Mouse (Mus musculus): ENCODE measurements around the gene Fmo5. TPM values are rescaled to one million over a fixed set of nuclear protein-coding genes. Genes with fewer than 3 reads are reported as not detected.

Fmo5 gene
- polyA plus RNA-seq, 1 experiment from 2014 or later, result 13.1 TPM

DNA sequence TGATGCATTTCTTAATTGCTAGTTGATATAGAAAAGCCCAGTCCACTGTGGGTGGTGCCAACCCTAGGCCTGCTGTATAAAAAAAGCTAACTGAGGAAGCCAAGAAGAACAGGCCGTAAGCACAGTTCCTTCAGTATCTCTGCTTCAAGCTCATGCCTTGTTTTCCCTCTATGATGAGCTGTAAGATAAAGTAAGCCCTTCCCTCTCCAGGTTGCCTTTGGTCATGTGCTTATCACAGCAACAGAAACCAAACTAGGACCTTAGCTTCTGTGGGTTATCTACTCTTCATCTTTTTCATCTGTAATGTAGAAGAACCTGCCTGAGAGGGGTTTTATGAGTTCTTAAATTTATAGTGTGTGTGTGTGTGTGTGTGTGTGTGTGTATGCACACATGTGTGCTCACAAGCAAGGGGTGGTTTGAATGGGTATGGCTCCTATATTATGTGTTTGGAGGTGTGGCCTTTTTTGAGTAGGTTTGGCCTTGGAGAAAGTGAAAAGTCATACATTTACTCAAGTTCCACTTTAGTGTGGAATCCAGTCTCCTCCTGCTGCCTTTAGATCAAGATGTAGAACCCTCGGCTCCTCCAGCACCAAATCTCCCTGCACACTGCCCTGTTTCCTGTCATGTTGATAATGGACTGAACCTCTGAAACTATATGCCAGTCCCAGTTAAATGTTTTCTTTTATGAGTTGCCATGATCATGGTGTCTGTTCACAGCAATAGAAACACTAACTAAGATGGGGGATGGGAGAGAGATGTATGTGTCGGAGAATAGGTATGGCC is 28.4 kb upstream of the Fmo5 start:
- Histone ChIP-seq H3K9me3 (ENCODE audit: control insufficient read depth, low read length) (no peaks in the 10 kb centered on the region), H3K27ac (ENCODE audit: low read depth) (no peak overlapping the region), H3K36me3 (ENCODE audit: control insufficient read depth, insufficient read depth, low read length) (peaks cover 13% of the 10 kb centered on the region; the same call in 1 of the 2 replicates), H3K4me3 (ENCODE audit: low read depth, low read length) (no peak overlapping the region), H3K4me2 (ENCODE audit: low read length) (no peak overlapping the region), H3K4me1 (replicated peaks; ENCODE audit: control insufficient read depth, insufficient read depth, low read length) (no peaks in the 10 kb centered on the region), H3K9ac (ENCODE audit: low read length) (no peak overlapping the region), H3K27me3 (replicated peaks; ENCODE audit: control insufficient read depth, insufficient read depth, low read length) (no peaks in the 10 kb centered on the region)
- no peak for ATAC-seq (replicated peaks; ENCODE audit: low FRiP score, low TSS enrichment, low read depth)
- no peak for DNase-seq (ENCODE audit: low spot score)
- 81% methylated on average over 3 of the region's 3 CpGs for WGBS

DNA sequence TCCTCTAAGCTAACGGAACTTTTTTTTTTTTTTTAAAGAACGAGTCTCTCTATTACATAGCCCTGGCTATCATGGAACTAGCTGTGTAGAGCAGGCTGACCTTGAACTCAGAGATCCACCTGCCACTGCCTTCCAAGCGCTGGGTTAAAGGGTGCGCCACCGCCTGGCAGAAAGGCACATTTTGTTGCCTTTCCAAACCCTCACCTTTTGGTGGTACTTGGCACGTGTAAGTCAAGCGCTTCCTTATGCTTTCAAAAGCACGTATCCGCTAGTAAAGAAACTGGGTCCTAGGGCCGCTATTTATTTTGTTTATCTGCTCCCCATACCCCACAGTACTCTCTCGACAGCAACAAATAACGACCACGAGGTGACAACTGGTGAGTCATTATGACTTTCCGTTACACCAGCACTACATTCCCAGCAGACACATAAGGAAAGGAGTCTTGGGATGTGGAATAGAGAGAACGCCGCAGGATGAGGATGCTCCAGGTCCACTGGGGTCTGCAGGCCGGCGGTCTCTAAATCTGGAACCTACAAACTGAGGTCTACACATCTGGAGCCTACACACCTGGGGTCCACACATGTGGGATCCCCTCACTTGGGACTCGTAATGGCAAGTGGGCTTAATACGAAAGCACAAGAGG is 19.3 kb upstream of the Fmo5 start:
- H3K27ac ChIP-seq (ENCODE audit: low read depth), result peak overlapping the region; percentile 92
- no peaks in the 10 kb centered on the region for H3K27me3 ChIP-seq (replicated peaks; ENCODE audit: control insufficient read depth, insufficient read depth, low read length)
- ATAC-seq (replicated peaks; ENCODE audit: low FRiP score, low TSS enrichment, low read depth), result peak; percentile 46; the same call in 1 of the 2 replicates
- H3K9me3 ChIP-seq (ENCODE audit: control insufficient read depth, low read length), result no peaks in the 10 kb centered on the region
- peak overlapping the region; percentile 69 for H3K4me2 ChIP-seq (ENCODE audit: low read length)
- peak overlapping the region; percentile 71 for H3K4me3 ChIP-seq (ENCODE audit: low read depth, low read length)
- peak overlapping the region; percentile 84 for H3K9ac ChIP-seq (ENCODE audit: low read length)
- DNase-seq (ENCODE audit: low spot score), result no peak
- WGBS, result 6% methylated on average over 20 of the region's 20 CpGs
- H3K36me3 ChIP-seq (ENCODE audit: control insufficient read depth, insufficient read depth, low read length), result no peaks in the 10 kb centered on the region
- H3K4me1 ChIP-seq (replicated peaks; ENCODE audit: control insufficient read depth, insufficient read depth, low read length), result peaks cover 3% of the 10 kb centered on the region

DNA sequence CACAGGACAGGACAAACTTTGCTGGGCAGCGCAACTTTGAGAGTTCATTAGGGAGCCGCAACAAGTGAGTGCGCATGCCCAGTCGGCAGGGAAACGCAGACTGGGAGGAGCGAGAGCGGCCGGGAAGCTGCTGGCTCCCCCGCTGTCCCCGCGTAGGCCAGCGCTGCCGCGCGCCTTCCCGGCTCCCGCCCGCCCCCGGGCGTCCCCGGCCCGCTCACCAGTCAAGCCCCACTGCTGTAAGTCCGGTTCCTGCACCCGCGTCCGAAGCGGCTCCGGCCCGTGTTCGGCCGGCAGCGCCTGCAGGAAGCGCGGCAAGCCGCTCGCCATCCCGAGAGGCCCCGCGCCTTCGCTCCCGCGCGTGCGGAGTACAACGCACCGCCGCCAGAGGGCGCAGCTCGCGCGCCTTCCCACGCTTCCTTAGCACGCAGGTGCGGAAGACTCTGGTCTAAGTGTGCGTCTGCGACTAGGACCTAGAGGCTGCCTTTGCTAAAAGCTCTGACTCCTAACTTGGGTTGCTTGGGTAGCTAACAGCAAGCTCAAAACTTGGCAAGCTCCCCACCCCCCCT is 18.7 kb upstream of the Fmo5 start, which contains the start of gene Chd1l:
TSS of gene Chd1l (minus strand) at position 359 of the 566 bp plus-strand sequence.
- Histone ChIP-seq H3K4me2 (ENCODE audit: low read length) (peak within 1 kb of the TSS; percentile 69), H3K9ac (ENCODE audit: low read length) (peak within 1 kb of the TSS; percentile 84), H3K27me3 (replicated peaks; ENCODE audit: control insufficient read depth, insufficient read depth, low read length) (no peaks in the 10 kb centered on the region), H3K27ac (ENCODE audit: low read depth) (peak within 1 kb of the TSS; percentile 92), H3K36me3 (ENCODE audit: control insufficient read depth, insufficient read depth, low read length) (no peaks in the 10 kb centered on the region), H3K9me3 (ENCODE audit: control insufficient read depth, low read length) (no peaks in the 10 kb centered on the region), H3K4me1 (replicated peaks; ENCODE audit: control insufficient read depth, insufficient read depth, low read length) (peaks cover 3% of the 10 kb centered on the region), H3K4me3 (ENCODE audit: low read depth, low read length) (peak within 1 kb of the TSS; percentile 71)
- DNase-seq (ENCODE audit: low spot score), result peak; percentile 98
- ATAC-seq (replicated peaks; ENCODE audit: low FRiP score, low TSS enrichment, low read depth), result peak; percentile 87
- under 1% methylated on average over 56 of the region's 56 CpGs for WGBS

DNA sequence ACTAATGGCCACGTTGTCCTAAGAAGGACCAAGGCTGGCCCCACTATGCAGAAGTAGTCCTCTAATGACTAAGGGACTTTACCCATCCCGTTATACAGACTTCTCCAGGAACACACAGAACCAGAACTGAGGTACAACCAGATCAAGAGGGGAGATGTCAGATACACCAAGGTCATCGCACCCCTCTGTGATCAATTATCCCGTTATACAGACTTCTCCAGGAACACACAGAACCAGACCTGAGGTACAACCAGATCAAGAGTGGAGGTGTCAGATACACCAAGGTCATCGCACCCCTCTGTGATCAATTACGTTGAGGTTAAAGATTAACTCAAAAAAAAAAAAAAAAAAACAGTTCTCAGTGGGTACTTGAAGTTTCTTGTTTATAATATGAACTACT is 17.6 kb upstream of the Fmo5 start:
- Histone ChIP-seq H3K4me1 (replicated peaks; ENCODE audit: control insufficient read depth, insufficient read depth, low read length) (peaks cover 3% of the 10 kb centered on the region), H3K36me3 (ENCODE audit: control insufficient read depth, insufficient read depth, low read length) (no peaks in the 10 kb centered on the region), H3K4me3 (ENCODE audit: low read depth, low read length) (no peak overlapping the region), H3K27me3 (replicated peaks; ENCODE audit: control insufficient read depth, insufficient read depth, low read length) (no peaks in the 10 kb centered on the region), H3K27ac (ENCODE audit: low read depth) (no peak overlapping the region), H3K9me3 (ENCODE audit: control insufficient read depth, low read length) (no peaks in the 10 kb centered on the region), H3K4me2 (ENCODE audit: low read length) (no peak overlapping the region), H3K9ac (ENCODE audit: low read length) (no peak overlapping the region)
- 81% methylated on average over 6 of the region's 6 CpGs for WGBS
- DNase-seq (ENCODE audit: low spot score), result no peak
- no peak for ATAC-seq (replicated peaks; ENCODE audit: low FRiP score, low TSS enrichment, low read depth)

DNA sequence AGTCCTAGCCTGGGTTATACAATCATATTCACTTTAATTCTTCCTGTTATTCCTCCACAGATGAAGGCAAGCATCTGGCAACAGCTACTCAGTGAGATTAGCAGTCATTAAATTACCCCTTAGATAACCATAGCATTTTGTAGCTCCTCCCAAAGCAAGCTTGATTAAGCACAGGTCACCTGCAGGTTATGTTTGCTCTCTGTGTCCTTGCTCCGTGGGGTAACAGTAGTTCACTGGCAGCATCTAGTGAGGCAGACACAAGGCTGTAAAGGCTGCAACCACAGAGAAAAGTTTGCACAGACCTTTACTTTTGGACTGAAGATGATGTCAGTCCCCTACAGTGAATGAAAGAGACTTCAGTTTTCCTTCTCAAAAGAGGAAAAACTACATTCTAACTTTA is 13.4 kb upstream of the Fmo5 start:
- 18% methylated on average over 1 of the region's 1 CpGs for WGBS
- ATAC-seq (replicated peaks; ENCODE audit: low FRiP score, low TSS enrichment, low read depth), result peak; percentile 61
- H3K27ac ChIP-seq (ENCODE audit: low read depth), result no peak overlapping the region

DNA sequence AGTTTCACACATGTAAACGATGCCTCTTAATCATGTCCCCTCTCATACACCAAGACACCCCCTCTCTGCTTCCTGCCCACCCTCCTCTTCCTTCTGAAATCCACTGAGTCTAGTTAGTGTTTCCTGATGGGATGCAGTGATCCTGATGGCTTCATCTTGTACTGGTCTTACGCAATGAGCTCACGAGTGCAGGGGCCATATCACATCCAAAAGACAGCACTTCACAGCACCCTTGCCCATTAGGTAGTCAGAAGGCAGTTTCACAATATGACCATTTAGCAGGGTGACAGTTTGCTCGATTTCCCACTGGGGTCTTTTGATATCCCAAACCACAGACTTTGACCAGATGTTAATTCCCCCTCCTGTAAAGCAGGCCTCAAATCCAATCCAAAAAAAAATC is 12.7 kb upstream of the Fmo5 start:
- Histone ChIP-seq H3K4me2 (ENCODE audit: low read length) (no peak overlapping the region), H3K4me1 (replicated peaks; ENCODE audit: control insufficient read depth, insufficient read depth, low read length) (no peaks in the 10 kb centered on the region), H3K27ac (ENCODE audit: low read depth) (no peak overlapping the region), H3K27me3 (replicated peaks; ENCODE audit: control insufficient read depth, insufficient read depth, low read length) (no peaks in the 10 kb centered on the region), H3K9ac (ENCODE audit: low read length) (no peak overlapping the region), H3K36me3 (ENCODE audit: control insufficient read depth, insufficient read depth, low read length) (no peaks in the 10 kb centered on the region), H3K9me3 (ENCODE audit: control insufficient read depth, low read length) (no peaks in the 10 kb centered on the region), H3K4me3 (ENCODE audit: low read depth, low read length) (no peak overlapping the region)
- WGBS, result 89% methylated on average over 4 of the region's 4 CpGs
- ATAC-seq (replicated peaks; ENCODE audit: low FRiP score, low TSS enrichment, low read depth) (no peak), DNase-seq (ENCODE audit: low spot score) (no peak)

More for the DNA sequence above, 13.4 kb upstream of the Fmo5 start:
- H3K36me3 ChIP-seq (ENCODE audit: control insufficient read depth, insufficient read depth, low read length), result no peaks in the 10 kb centered on the region
- no peaks in the 10 kb centered on the region for H3K27me3 ChIP-seq (replicated peaks; ENCODE audit: control insufficient read depth, insufficient read depth, low read length)
- peak; percentile 64 for DNase-seq (ENCODE audit: low spot score)
- no peak overlapping the region for H3K4me2 ChIP-seq (ENCODE audit: low read length)
- H3K9me3 ChIP-seq (ENCODE audit: control insufficient read depth, low read length), result no peaks in the 10 kb centered on the region
- no peak overlapping the region for H3K4me3 ChIP-seq (ENCODE audit: low read depth, low read length)
- H3K4me1 ChIP-seq (replicated peaks; ENCODE audit: control insufficient read depth, insufficient read depth, low read length), result no peaks in the 10 kb centered on the region
- no peak overlapping the region for H3K9ac ChIP-seq (ENCODE audit: low read length)

DNA sequence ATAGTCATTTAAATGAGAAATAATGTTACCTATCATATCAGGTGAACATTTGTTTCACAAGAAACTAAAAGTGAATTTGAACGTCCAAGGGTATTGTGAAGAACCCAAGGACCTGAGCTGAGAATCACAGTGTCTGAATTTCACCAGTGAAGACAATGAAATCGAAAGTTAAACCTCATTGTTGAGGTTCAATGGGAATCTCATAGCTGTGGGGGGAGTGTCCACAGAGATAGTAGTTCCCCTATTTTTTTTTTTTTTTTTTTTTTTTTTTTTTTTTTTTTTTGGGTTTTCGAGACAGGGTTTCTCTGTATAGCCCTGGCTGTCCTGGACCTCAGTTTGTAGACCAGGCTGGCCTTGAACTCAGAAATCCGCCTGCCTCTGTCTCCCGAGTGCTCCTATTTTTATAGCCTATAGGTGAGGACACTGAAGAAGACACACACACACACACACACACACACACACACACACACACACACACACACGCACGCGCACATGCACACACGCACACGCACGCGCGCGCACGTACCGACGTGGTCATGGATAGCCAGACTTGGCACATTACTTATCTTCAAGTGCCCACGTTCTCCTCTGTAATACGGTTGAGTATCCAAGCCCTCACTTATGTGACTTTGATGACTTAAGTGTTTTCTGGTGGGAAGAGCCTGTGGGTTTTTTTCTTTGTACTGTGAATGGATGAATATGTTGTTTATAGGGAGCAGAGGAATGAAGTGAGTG is 11.3 kb upstream of the Fmo5 start:
- Histone ChIP-seq H3K27ac (ENCODE audit: low read depth) (no peak overlapping the region), H3K9me3 (ENCODE audit: control insufficient read depth, low read length) (no peaks in the 10 kb centered on the region), H3K4me1 (replicated peaks; ENCODE audit: control insufficient read depth, insufficient read depth, low read length) (no peaks in the 10 kb centered on the region), H3K36me3 (ENCODE audit: control insufficient read depth, insufficient read depth, low read length) (no peaks in the 10 kb centered on the region), H3K4me3 (ENCODE audit: low read depth, low read length) (no peak overlapping the region), H3K9ac (ENCODE audit: low read length) (no peak overlapping the region), H3K4me2 (ENCODE audit: low read length) (no peak overlapping the region), H3K27me3 (replicated peaks; ENCODE audit: control insufficient read depth, insufficient read depth, low read length) (no peaks in the 10 kb centered on the region)
- 96% methylated on average over 19 of the region's 19 CpGs for WGBS
- no peak for ATAC-seq (replicated peaks; ENCODE audit: low FRiP score, low TSS enrichment, low read depth)
- DNase-seq (ENCODE audit: low spot score), result no peak

DNA sequence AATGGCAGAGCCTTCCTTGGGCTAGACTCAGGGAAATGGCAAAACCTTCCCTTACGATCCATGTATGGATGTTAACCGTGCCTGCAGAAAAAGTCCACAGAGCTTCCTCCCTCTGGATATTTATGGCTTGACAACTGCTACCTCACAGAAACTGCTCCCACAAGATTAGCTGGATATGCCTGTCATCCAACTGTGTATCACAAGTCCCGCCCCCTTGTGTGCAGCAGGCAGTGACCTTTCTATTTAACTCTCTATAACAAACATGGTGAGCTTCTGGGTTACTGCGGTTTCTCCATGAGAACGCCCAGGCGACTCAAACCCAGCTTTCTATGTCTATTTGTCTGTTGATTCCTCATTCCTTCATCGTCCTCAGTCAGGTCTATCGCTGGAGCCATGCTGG is 10.7 kb upstream of the Fmo5 start:
- no peak overlapping the region for H3K4me3 ChIP-seq (ENCODE audit: low read depth, low read length)
- DNase-seq (ENCODE audit: low spot score), result no peak
- H3K9ac ChIP-seq (ENCODE audit: low read length), result no peak overlapping the region
- no peaks in the 10 kb centered on the region for H3K9me3 ChIP-seq (ENCODE audit: control insufficient read depth, low read length)
- no peaks in the 10 kb centered on the region for H3K4me1 ChIP-seq (replicated peaks; ENCODE audit: control insufficient read depth, insufficient read depth, low read length)
- H3K4me2 ChIP-seq (ENCODE audit: low read length), result no peak overlapping the region
- no peaks in the 10 kb centered on the region for H3K36me3 ChIP-seq (ENCODE audit: control insufficient read depth, insufficient read depth, low read length)
- no peak overlapping the region for H3K27ac ChIP-seq (ENCODE audit: low read depth)
- no peaks in the 10 kb centered on the region for H3K27me3 ChIP-seq (replicated peaks; ENCODE audit: control insufficient read depth, insufficient read depth, low read length)
- no peak for ATAC-seq (replicated peaks; ENCODE audit: low FRiP score, low TSS enrichment, low read depth)
- WGBS, result 66% methylated on average over 8 of the region's 8 CpGs
